In genomic region chr11:94564437-94565150, GRCm38 (mm10) we compare ENCODE assay signal across 8 mouse cellular contexts. TPM values are rescaled to one million over a fixed set of nuclear protein-coding genes. Genes with fewer than 3 reads are reported as not detected.
DNase-seq lines count a peak whose midpoint lies in the region; ATAC-seq and TF ChIP-seq lines count a peak whose summit lies in the region.

Gene Chad, plus strand, starts transcription at chr11:94565047.

- no peaks in the 10 kb centered on the region for H3K79me2 ChIP-seq in liver, adult 2 months (ENCODE audit: control insufficient read depth, insufficient read depth, low read length)

- H3K4me1 ChIP-seq in forebrain, postnatal 0 days (ENCODE audit: insufficient read depth) = peaks cover 6% of the 10 kb centered on the region; the same call in 1 of the 2 replicates
- peaks cover 12% of the 10 kb centered on the region for H3K4me1 ChIP-seq in hindbrain, embryonic 16.5 days (ENCODE audit: control insufficient read depth, insufficient read depth, low read depth, low read length)
- no peaks in the 10 kb centered on the region for H3K4me1 ChIP-seq in liver, adult 2 months (ENCODE audit: control insufficient read depth, insufficient read depth, low read length)
- H3K4me1 ChIP-seq in midbrain, embryonic 15.5 days = peaks cover 11% of the 10 kb centered on the region

- ATAC-seq in forebrain, postnatal 0 days = peak; percentile 73
- no peak for ATAC-seq in hindbrain, embryonic 16.5 days
- ATAC-seq in midbrain, embryonic 15.5 days (replicated peaks) = 0 out of 2 replicates have a peak, but pooled peaks have one; percentile 20

- no peaks in the 10 kb centered on the region for H3K36me3 ChIP-seq in forebrain, postnatal 0 days (ENCODE audit: insufficient read depth)
- H3K36me3 ChIP-seq in hindbrain, embryonic 16.5 days (ENCODE audit: control insufficient read depth, insufficient read depth, low read length) = no peaks in the 10 kb centered on the region
- H3K36me3 ChIP-seq in liver, adult 2 months (ENCODE audit: control insufficient read depth, insufficient read depth, low read length) = peaks cover 19% of the 10 kb centered on the region
- H3K36me3 ChIP-seq in midbrain, embryonic 15.5 days (replicated peaks) = no peaks in the 10 kb centered on the region

- 0 out of 2 replicates have a peak within 1 kb of the TSS, but pooled peaks have one; percentile 10 for H3K9ac ChIP-seq in forebrain, postnatal 0 days
- H3K9ac ChIP-seq in hindbrain, embryonic 16.5 days (ENCODE audit: low read depth, low read length) = no peak within 1 kb of the TSS; the same call in 1 of the 2 replicates
- no peak within 1 kb of the TSS for H3K9ac ChIP-seq in liver, adult 2 months (ENCODE audit: low read depth, low read length)
- no peak within 1 kb of the TSS for H3K9ac ChIP-seq in midbrain, embryonic 15.5 days

- 4% methylated on average over 35 of the region's 35 CpGs for whole genome bisulfite sequencing in forebrain, postnatal 0 days
- WGBS in hindbrain, embryonic 16.5 days = 4% methylated on average over 33 of the region's 35 CpGs
- WGBS in liver, adult 2 months = 67% methylated on average over 35 of the region's 35 CpGs
- WGBS in midbrain, embryonic 15.5 days = 3% methylated on average over 35 of the region's 35 CpGs

- H3K4me2 ChIP-seq in forebrain, postnatal 0 days (ENCODE audit: low read depth) = peak within 1 kb of the TSS; percentile 42
- H3K4me2 ChIP-seq in hindbrain, embryonic 16.5 days (ENCODE audit: low read length) = peak within 1 kb of the TSS; percentile 55
- peak within 1 kb of the TSS; percentile 41 for H3K4me2 ChIP-seq in midbrain, embryonic 15.5 days

- H3K27me3 ChIP-seq in forebrain, postnatal 0 days (ENCODE audit: insufficient read depth, low read length) = no peaks in the 10 kb centered on the region
- H3K27me3 ChIP-seq in hindbrain, embryonic 16.5 days (replicated peaks; ENCODE audit: control insufficient read depth, insufficient read depth, low read length) = peaks cover 23% of the 10 kb centered on the region
- H3K27me3 ChIP-seq in liver, adult 2 months (ENCODE audit: control insufficient read depth, insufficient read depth, low read length) = no peaks in the 10 kb centered on the region
- peaks cover 29% of the 10 kb centered on the region for H3K27me3 ChIP-seq in midbrain, embryonic 15.5 days (replicated peaks)

- H3K4me3 ChIP-seq in forebrain, postnatal 0 days (ENCODE audit: low read depth, low read length) = peak within 1 kb of the TSS; percentile 22
- peak within 1 kb of the TSS; percentile 34 for H3K4me3 ChIP-seq in hindbrain, embryonic 16.5 days (ENCODE audit: low read length)
- H3K4me3 ChIP-seq in liver, adult 2 months (ENCODE audit: insufficient read depth, low read depth, low read length) = peak within 1 kb of the TSS; percentile 12; the same call in 1 of the 2 replicates
- peak within 1 kb of the TSS; percentile 20 for H3K4me3 ChIP-seq in midbrain, embryonic 15.5 days

- TF ChIP-seq POLR2A in liver, adult 2 months (IDR thresholded peaks at IDR 0.05; ENCODE audit: extremely low read depth, insufficient read depth, low read length) = no peak

- peak; percentile 38 for DNase-seq in CD4-positive helper T cell, adult 2 months (ENCODE audit: low read depth, low spot score)
- peak; percentile 57 for DNase-seq in ZHBTc4 (ENCODE audit: low read depth, low spot score)
- peak; percentile 31 for DNase-seq in forebrain, postnatal 0 days
- DNase-seq in liver, adult 2 months (ENCODE audit: extremely low read depth, low read depth, low spot score) = no peak
- DNase-seq in thymus, postnatal 14 days = peak; percentile 50
- DNase-seq in frontal cortex, postnatal 25 days (ENCODE audit: low spot score in 2 of 2) = no peak

- H3K27ac ChIP-seq in forebrain, postnatal 0 days (ENCODE audit: low read depth, low read length) = no peak within 1 kb of the TSS
- no peak within 1 kb of the TSS for H3K27ac ChIP-seq in hindbrain, embryonic 16.5 days (ENCODE audit: low read depth, low read length)
- no peak within 1 kb of the TSS for H3K27ac ChIP-seq in liver, adult 2 months (replicated peaks; ENCODE audit: insufficient read depth, low read depth, low read length)
- H3K27ac ChIP-seq in midbrain, embryonic 15.5 days = no peak within 1 kb of the TSS

- H3K9me3 ChIP-seq in forebrain, postnatal 0 days (ENCODE audit: low read length) = no peaks in the 10 kb centered on the region
- H3K9me3 ChIP-seq in hindbrain, embryonic 16.5 days (ENCODE audit: control insufficient read depth, low read length) = no peaks in the 10 kb centered on the region
- H3K9me3 ChIP-seq in midbrain, embryonic 15.5 days = no peaks in the 10 kb centered on the region

- 0 out of 2 replicates have a peak, but pooled peaks have one; percentile 18 for TF ChIP-seq CTCF in forebrain, postnatal 0 days (IDR thresholded peaks at IDR 0.05; ENCODE audit: low read depth)
- TF ChIP-seq CTCF in liver, adult 2 months (IDR thresholded peaks at IDR 0.05; ENCODE audit: low read depth, low read length) = no peak

RNA-seq across cellular contexts. Expression of gene Chad, which starts in this region (rescaled TPM):
- total RNA-seq in forebrain, postnatal 0 days (2014; rRNA removed) = not detected in 2 replicates
- 0.30 and 0.44 TPM in 2 replicates for polyA plus RNA-seq in forebrain, postnatal 0 days (2015; fragmentation: Nextera tagmentation; extraction: Ambion mirVana)
- polyA plus RNA-seq in hindbrain, embryonic 16.5 days (2015; fragmentation: Nextera tagmentation; extraction: Ambion mirVana) = 0.39 and 0.72 TPM in 2 replicates
- total RNA-seq in liver, adult 2 months (2014; rRNA removed) = not detected in 2 replicates
- polyA plus RNA-seq in liver, adult 2 months (2012; rRNA removed) = not detected in 2 replicates
- polyA plus RNA-seq in midbrain, embryonic 15.5 days (2015; fragmentation: Nextera tagmentation; extraction: Ambion mirVana) = 0.33 and 0.61 TPM in 2 replicates

Comparison
In these comparisons a context has a peak if more than half of its experiments do, and no peak if none do; other contexts are left out.
1. Peak in DNase-seq, ATAC-seq, H3K4me3 ChIP-seq, H3K9ac ChIP-seq and H3K4me2 ChIP-seq in forebrain, postnatal 0 days; RNA of the gene not detected or under 1 TPM.
2. Peak in ATAC-seq, H3K4me3 ChIP-seq and H3K4me2 ChIP-seq in midbrain, embryonic 15.5 days; RNA of the gene not detected or under 1 TPM.
3. DNase-seq: peak in CD4-positive helper T cell, adult 2 months (single experiment), ZHBTc4 (single experiment) and thymus, postnatal 14 days (single experiment); none in liver, adult 2 months (single experiment) and frontal cortex, postnatal 25 days (0 of 2).
4. Peak in every context shown above with its lines, with median percentiles within 50 percentile points of each other: H3K4me2 ChIP-seq and H3K4me3 ChIP-seq.